Mouse (Mus musculus) gastrocnemius, postnatal 36 days (tissue): Measurements from ENCODE around the gene Wdr43. TPM values are rescaled to one million over a fixed set of nuclear protein-coding genes. Genes with fewer than 3 reads are reported as not detected.
"Not testable (repeated sequence)": the region's sequence is repeated elsewhere in the genome, so short reads cannot be mapped to it uniquely, and the experiment has no call there.

Experiments
- DNase-seq, 2 experiments: peaks; one replicate each; pipeline ENCODE4 v3.0.0; 2022
- intact Hi-C: fragments of 180-260 bp; cut with DNase I; formaldehyde crosslinking; loops from one replicate; pipeline ENCODE4 v1.15.1; 2025
- long read RNA-seq, 2 experiments: library from polyadenylated mRNA; stranded (forward); transcript quantifications; one replicate each; pipeline ENCODE4 v2.0.0; 2021
- total RNA-seq, 2 experiments: library from RNA; stranded (reverse); gene quantifications; 2 replicates each; pipeline ENCODE4 v1.2.3; 2021

Wdr43 gene
- total RNA-seq: 10 to 100 TPM; 20.3 to 31.9 TPM
- long read RNA-seq, experiment 1, transcript Wdr43-201 (18 exons, 3,450 nt): major isoform, 8 of 13 reads
- long read RNA-seq, experiment 1, partial matches to known transcripts: 1 of 13 reads
- long read RNA-seq, experiment 1, other reads (novel, unspliced or antisense): 4 of 13 reads
- long read RNA-seq, experiment 2, transcript Wdr43-201 (18 exons, 3,450 nt): major isoform, 32 of 43 reads
- long read RNA-seq, experiment 2, partial matches to known transcripts: 5 of 43 reads
- long read RNA-seq, experiment 2, other reads (novel, unspliced or antisense): 6 of 43 reads

DNA sequence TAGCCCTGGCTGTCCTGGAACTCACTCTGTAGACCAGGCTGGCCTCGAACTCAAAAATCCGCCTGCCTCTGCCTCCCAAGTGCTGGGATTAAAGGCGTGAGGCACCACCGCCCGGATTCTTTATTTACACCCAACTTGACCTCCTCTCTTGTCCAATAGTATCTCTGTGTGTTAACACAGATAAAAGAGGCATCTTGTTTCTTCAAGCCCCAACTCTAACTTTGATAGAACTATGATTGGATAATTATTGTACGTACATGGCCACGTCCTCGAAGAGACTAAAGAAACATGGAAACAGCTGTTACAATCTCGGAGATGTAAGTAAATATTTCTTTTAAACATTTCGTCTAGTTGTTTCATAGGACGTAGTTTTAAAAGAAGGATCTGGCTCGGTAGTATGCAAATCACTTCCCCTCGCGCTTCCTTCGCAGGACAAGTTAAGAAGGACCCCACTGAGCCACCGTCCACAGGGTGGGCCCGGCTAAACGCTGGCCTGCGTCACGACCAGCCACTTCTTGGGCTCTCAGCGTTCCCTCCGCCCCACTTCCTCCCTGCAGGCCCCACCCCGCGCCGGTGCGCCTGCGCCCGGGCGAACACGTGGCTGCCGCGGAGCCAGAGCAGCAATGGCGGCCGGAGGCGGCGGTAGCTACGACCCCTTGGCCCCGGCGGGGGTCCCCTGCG is at the start of gene Wdr43:
Gene Wdr43 (plus strand): TSS at position 258 of the 681 bp plus-strand sequence.
- intact Hi-C loops: no loop called here
- peak; percentile 87 to 95 for DNase-seq

DNA sequence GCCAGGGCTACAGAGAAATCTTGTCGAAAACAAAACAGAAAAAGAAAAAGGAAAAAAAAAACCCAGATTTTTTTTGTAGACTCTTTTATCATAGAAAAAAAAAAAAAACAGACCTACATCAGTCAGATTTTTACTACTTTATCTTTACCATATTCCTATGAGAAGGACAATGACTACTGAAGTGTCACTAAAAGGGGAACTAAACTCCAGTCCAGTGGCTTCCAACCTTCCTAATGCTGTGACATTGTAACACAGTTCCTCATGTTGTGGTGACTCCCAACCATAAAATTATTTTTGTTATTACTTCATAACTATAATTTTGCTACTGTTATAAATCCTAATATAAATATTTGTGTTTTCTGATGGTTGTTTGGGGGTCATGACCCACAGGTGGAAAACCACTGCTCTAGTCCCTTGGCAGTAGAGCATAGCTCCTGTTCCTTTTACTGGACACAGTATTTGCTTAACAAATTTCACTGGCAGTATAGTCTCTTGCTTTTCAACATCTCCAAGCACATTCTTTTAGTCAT is 36.5 kb upstream of the Wdr43 start:
- intact Hi-C loops: no loop called here
- DNase-seq: no peak

DNA sequence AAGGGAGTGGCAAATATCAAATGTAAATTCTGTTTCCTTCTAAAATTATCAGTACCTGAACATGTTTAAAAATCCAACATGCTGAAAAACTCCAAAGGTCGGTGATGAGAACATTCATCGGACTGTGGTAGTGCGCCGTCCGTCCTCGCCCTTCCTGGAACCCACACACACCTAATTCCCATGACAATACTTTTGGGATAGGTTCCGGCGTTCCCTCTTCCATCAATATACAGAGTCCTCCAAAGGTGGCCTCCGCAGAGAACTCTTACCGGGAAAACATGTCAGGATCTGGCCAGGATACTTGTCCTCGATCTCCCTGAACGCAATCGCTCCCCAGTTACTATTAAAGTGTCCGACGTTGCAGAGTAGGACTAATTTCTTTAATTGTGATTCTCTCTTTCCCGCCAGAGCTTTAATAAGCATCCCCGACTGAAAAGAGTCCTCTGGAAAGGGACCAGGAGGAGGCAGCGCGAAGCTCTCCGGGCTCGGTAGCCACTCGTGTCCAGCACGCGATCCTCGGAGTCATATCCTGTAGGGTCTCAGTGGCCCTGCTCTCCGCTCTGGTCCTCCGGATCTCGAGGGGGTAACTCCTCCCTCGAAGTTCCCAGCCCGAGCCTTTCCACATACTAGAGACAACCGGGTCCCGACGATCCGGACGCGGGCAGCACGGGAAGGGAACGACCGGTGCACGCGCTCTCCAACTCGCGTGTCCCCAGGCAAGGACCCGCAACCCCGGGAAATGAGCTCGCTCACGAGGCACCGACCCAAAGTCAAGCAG is 17.6 kb upstream of the Wdr43 start:
- no peak for DNase-seq
- intact Hi-C loops: no loop called here

DNA sequence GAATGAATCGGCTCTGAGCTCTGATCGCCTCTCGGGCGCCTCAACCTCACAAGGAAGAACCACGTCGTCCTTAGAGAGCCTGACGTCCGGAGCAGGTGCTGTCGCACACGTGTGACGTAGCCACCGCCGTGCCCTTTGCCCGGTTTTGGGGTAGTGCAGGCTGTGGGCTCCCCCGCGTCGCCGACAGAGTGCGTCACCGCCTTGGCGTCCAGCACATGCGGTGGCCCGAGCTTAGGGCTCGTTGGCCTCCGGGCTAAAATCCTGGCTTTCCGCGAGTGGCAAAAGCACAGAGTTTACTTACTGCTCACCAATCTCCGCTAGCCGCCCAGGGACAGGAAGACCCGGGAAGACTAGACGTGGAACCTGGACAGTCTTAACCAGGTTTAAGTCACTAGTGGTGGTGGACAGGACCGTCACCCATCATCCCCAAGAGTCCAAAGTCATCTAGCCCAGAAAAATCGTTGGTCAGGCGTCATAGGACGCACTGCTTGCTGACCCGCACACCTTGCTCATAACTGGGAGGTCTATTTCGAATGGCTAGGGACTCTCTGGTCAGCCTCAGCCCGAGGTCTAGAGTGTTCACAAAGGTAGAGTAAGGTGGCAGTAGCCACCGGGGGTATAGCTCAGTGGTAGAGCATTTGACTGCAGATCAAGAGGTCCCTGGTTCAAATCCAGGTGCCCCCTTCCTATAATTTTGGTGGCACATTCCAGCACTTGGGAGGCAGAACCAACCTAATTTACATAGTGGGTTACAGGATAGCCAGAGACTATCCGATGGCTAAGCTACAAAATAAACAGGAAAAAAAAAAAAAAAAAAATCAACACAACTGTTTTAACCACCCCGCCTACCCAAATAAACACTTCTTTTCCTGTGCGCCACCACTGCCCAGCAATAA is 16.8 kb upstream of the Wdr43 start:
- intact Hi-C loops: no loop called here
- DNase-seq: peak; percentile 64 to 74

DNA sequence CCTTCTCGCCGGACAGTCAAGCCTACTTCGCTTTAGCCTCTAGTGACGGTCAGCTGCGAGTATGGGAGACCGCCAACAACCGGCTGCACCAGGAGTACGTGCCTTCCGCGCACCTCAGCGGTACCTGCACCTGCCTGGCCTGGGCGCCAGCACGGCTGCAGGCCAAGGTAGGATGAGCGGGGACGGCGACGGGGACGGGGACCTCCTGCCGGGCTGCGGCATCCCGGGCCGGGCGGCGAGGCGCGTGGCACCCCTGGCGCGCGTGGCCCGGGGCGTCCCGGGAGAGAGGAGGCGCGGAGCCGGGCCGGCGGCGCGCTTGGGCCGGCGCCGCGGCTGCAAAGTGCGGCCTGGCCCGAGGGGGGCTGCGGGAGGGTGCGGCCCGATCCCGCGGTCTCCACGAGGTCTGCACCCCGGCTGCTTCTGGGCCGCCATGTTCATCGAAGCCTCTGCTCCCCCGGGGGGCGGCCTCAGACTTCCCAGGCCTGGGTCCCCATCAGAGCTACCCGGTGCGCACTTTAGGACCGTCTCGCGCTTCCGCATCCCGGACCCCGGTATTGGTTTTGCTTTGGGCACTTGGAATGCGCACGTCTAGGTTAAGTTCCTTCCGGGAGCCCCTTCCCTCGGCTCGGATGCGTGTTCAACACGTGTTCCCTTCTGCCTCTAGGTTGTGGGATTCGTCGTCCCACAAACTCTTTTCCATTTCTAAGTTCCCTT is 781 bp downstream of the Wdr43 start:
- DNase-seq: peak in 1 of 2 experiments; percentile 15
- intact Hi-C loops: no loop called here

DNA sequence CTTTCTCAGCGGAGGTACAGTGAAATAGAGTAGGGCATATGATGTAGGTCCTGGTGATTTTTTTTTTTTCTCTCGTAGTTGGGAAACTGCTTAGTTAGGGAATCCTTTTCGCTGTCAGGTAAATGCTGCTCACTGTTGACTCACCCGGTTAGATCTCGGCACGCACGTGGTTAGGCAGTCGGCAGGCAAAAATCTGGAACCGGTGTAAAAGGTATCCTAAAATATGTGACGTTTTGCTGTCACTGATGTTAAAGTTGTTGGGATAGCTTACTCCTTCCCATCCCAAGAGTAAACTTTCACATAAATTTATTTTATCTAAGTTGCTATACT is 1.3 kb downstream of the Wdr43 start:
- intact Hi-C loops: no loop called here

DNA sequence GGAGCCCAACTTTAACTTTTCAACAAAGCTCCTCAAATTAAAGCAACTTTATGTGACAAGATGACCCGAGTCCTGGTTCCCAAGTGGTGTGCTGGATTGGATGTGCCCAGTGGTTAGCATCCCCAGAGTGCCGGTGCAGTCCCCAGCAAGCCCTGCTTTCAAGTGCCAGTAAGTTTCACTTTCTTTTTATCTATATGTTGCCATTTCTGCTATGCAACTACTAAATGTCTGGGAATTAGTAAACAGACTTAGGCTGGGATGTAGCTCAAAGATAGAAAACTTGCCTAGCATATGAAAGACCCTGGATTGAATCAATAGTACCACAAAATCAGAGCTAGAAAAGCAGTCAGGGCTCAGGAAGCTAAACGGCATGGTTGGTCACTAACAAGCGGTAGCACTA is 2.3 kb downstream of the Wdr43 start:
- no peak for DNase-seq
- intact Hi-C loops: no loop called here

More for the DNA sequence above, 1.3 kb downstream of the Wdr43 start:
- DNase-seq: no peak

DNA sequence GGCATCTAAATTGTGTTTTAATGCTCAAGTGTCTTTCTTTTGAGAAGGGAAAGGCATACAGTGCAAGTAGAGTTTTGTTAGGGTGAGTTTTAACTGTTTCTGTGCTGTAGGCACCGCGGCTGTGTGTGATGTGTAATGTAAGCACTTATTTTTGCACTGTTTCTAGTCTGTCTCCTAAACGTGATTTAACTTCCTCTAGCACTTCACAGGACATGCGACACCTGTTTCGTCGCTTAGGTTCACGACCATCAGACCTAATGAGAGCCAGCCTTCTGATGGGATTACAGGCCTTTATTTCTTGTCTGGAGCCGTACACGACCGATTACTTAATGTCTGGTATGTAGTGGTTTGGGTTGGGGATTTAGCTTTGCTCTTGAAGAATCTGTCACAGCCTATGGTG is 16.1 kb downstream of the Wdr43 start:
- DNase-seq: no peak
- intact Hi-C loops: no loop called here

DNA sequence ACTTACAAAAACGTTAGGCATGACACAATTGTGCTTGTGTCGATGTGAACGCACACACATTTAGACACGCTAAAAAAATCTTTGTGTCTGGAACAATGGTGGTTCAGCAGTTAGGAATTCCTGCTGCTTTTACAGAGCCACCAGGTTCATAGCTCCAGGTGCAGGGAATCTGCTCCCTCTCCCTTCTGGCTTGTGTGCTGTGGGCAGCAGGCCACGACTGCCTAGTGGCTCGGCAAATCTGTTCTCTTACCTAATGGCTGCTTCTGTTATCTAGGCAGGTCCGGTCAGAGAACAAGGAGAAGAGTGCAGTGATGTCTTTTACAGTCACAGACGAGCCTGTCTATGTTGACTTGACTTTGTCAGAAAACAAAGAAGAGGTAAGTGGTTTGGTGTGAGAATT is 17.7 kb downstream of the Wdr43 start:
- intact Hi-C loops: no loop called here
- DNase-seq: no peak

DNA sequence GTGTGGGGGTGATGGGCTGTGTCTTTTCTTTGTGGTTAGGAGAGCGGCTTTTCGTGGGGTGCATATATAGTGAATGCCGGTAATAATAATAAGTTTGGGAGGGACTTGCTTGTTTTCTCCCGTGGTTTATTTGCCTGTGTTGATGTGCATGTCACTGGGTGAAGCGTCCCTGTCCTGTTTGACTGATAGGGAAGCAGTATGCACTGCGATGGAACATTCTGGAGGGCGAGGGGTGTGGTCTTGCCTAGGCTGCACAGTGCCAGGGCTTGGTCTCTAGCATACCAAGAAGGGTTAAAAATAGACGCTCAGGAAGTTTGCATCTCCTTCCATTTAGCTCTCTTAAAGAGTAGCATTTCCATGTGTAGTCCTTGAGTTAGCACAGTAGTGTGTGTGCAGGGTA is 21.1 kb downstream of the Wdr43 start:
- no peak for DNase-seq
- intact Hi-C loops: no loop called here

DNA sequence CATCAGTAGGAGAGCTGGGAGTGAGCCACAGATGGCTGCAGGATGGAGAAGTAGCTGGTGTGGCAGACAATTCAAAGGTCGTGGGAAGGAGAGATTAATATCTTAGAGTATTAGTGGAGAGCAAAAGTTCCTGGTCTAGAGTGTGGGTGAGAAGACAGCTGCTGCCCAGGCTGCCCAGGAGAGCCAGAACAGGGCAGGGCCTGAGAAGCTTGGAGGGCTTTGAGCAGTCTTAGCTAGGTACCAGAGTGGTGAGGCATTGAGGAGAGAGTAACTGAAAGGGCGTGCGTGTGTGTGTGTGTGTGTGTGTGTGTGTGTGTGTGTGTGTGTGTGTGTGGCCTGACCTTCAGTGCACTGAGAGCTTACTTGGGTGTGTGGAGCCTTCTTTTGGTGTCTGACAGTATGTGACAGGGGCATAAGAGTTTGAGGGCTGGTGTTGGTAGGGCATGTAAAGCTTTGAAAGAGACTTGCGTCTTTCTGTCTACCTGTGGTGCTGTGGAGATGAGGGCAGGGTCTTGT is 22.1 kb downstream of the Wdr43 start:
- no peak for DNase-seq
- intact Hi-C loops: no loop called here

DNA sequence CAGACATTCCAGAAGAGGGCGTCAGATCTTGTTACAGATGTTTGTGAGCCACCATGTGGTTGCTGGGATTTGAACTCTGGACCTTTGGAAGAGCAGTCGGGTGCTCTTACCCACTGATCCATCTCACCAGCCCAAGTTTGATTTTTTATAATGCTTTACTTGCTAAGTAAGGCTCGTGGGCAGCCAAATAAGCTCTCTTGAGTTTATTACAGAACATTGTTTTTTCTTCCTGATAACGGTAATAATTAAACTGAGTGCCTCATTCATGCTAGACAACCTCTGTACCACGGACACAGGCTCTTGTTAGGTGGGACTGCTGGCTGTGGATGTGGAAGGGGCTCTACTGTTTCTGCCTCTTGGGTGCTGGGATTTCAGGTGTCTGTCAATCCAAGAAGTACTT is 23.4 kb downstream of the Wdr43 start:
- intact Hi-C loops, DNase-seq: not testable (repeated sequence)

DNA sequence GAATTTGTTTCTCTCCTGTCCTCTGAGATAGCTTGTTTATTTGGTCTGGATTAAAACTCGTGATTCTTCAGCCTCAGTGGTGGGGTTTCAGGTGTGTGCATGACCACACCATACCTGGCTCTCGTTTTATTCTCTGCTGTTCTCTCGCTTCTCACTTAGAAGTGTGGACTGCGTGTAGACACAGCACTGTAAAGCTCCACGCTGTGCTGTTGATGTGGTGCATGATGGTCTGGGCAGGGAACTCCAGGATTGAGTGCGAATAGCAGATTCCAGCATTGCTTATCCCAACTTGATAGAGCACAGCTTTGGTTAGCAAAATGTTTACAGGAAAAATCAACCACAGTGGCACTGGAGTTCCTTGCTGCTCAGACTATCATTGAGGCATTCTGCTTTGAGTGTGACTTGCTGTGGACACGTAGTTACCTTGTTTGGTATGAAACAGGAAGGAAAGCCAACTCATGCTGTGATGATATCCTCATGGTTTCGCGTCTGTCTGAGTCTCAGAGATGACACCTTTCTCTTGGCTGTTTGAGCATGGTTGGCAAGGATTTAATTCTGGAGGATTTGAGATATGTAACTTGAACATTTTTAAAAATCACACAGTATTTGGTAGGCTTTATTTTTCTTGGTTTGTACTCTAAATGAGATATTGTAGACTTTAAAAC is 24.9 kb downstream of the Wdr43 start:
- no peak for DNase-seq
- intact Hi-C loops: no loop called here

DNA sequence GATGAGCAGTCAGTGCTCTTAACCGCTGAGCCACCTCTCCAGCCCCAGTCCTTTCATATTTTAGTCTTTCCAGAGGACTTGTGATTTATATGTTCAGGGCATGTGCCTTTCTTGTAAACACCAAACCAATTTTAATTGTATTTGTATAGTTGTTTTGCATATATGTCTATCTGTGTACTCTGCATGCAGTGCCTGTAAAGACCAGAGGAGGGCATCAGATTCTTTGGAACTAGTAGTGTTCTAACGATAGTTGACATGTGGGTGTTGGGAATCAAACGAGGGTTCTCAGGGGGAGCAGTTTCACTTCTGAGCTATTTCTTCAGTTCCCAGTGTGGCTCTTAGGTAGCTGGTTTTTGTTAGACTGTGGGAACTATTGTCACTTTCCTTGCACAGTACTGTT is 26.5 kb downstream of the Wdr43 start:
- no peak for DNase-seq
- intact Hi-C loops: no loop called here

DNA sequence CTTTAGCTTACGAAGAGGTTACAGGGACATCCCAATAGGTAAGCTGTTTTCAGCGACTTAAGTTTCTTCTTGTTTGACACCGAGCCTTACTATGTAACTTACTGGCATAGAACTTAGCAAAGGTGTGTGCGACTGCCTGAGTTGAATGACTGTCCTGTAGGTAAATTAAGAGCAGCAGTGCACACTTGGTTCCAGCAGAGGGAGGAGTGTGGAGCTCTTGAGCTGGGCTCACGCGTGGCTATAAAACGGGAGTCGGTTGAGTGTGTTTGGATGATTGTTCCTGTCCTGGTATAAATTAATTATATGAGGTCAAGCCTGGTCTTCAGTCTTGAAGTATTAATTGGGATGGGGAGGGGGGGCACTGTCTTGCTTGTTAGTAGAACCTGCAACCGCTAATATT is 34.3 kb downstream of the Wdr43 start:
- DNase-seq: no peak
- intact Hi-C loops: no loop called here

DNA sequence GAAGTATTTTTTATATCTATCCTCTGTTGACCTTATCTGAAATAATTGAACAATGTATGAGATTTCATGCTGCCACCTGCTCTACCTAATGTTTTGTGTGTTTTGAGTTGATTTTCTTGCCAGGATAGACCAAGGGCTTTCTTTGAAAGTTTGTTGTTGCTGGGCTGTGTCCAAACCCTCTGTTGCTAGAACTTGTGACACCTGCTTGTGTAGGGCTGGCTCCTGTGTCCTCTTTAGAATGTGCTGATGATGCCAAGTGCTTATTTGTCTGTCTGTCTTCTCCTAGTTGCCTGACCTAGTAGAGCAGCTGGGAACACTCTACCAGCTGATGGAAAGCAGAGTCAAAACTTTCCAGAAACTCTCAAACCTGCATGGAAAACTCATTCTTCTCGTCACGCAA is 36.8 kb downstream of the Wdr43 start:
- intact Hi-C loops: no loop called here

DNA sequence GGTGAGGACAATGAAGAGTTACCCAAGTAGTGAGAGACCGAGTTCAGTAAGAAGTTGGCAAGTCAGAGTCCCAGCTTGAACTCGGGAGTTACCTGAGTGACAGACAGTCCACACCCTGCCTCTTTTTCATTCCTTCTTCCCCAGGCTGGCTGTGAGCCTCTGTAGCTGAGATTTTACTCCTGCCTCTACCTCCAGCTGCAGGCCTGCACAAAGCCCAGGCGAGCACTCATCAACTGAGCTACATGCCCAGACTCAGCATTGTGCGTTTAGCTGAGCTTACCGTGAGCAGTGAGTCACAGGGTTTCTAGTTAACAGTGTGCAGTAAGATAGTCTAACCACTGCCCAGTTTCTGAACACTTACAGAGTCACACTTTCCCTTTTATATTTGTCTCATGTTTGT is 37.2 kb downstream of the Wdr43 start:
- no peak for DNase-seq

More for the DNA sequence above, 36.8 kb downstream of the Wdr43 start:
- no peak for DNase-seq

DNA sequence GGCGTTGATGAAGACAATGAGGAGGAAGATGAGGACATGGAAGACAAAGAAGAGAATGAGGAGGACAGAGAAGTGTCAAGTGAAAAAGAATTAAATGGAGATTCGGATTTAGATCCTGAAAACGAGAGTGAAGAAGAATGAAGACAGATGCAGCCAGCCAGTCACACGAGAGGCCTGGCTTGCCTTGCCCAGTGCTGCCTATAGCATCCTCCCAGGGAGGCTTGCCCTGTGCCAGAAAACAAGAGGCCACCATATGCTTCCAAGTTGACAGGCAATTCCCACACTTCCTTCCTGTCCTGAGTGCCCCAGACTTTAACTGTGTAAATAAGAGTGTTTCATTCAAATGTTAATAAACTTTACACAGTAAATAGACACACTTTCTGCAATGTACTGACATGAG is 41.8 kb downstream of the Wdr43 start:
- DNase-seq: no peak
- intact Hi-C loops: no loop called here

More for the DNA sequence above, 37.2 kb downstream of the Wdr43 start:
- intact Hi-C loops: no loop called here

DNA sequence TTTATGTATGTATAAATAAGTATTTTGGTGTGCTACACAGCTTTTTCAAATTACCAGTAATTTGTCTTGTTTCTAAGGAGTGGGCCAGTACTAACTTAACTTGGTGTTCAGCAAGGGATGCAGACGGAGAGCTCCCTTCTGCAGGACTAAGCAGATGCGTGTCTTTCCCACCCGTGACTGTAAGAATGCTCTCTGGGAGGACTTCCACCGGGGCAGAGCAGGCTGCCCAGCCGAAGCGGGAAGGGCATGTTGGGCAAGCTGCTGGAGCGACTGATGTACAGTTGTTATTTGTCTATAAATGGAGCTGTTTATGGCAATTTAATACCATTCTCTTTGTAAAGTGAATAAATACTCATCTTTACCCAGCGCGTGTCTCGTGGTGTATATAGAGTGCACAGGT is 43.0 kb downstream of the Wdr43 start:
- DNase-seq: no peak
- intact Hi-C loops: no loop called here
